Mouse (Mus musculus) brain, adult 2 months (tissue): ENCODE data around the gene Lrrc51.
"Not testable (repeated sequence)": the region's sequence is repeated elsewhere in the genome, so short reads cannot be mapped to it uniquely, and the experiment has no call there.

Experiments
- DNase-seq: peaks from one replicate; pipeline ENCODE4 v3.0.0; 2011; ENCODE audit warnings: low read depth, low spot score

Lrrc51 gene

DNA sequence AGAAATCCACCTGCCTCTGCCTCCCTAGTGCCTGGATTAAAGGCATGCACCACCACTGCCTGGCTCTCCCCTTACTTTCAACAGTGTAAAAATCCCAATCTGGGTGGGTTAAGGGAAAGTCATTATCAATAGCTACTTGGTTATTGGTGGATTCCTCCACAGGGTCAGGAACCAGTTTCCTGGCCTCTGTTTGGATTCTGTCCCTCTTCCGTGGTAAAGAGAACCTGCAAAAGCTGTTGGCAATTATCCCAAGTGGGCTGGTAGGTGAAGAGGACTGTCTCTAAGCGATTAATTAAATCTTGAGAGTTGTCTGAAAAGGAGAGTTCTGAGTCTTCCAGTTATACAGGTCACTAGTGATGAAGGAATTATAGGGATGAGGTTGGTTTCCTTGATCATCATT is 4.7 kb upstream of the Lrrc51 start:
- peak; percentile 51 for DNase-seq

DNA sequence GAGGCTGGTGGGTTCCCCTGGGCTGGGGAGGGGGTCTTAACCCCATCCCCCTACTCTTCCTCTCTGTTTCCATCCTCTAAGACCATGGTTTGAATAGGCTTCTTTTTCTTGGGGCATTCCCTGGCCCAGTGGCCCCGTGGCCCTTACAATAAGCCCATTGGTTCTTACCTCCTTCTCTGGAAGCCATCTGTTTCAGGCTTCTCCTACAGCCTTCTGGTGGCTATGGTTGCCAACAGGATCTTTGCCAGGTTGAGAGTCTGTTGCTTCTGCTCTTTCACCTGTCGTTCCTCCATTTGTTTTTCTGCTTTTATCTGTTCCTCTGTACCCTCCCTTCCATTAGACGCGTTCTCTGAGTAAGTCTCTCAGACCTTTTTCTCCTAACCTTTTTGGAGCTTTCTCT is 3.9 kb upstream of the Lrrc51 start:
- peak; percentile 98 for DNase-seq

DNA sequence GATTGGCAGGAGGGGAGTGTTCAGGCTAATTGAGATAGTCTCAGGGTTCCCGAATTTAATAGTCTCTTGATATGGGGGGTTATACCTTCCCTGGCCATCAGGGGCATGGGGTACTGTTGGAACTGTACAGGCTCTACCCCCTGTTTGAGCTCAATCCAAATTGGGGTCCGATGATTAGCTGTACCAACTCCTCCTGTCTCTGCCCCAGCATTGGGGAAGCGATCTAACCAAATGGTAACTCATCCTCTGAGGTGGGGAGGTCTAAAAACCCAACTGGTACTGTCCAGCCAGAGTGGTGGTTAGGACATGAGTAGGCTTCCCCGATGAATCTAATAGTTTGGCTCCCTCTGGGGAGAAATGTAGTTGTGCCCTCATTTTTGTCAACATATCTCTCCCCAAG is 3.3 kb upstream of the Lrrc51 start:
- no peak for DNase-seq

DNA sequence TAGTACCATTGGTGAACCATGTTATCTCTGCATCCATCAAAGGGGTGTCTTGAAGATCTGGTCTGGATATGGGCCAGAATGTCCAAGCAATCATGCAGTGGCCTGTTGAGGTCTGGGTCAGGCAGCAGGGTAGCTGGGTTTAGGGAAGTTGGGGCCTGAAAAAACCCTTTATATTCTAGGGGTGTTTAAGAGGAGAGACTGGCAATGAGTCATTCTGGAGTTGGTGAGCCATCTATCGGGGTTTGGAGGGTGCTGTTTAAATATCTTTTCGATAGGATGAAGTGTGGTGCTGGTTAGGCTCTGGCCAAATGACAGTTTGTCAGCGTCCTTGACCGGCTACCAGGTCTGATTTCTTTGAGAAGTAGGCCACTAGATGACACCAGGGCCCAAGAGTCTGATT is 2.3 kb upstream of the Lrrc51 start:
- DNase-seq: no peak

DNA sequence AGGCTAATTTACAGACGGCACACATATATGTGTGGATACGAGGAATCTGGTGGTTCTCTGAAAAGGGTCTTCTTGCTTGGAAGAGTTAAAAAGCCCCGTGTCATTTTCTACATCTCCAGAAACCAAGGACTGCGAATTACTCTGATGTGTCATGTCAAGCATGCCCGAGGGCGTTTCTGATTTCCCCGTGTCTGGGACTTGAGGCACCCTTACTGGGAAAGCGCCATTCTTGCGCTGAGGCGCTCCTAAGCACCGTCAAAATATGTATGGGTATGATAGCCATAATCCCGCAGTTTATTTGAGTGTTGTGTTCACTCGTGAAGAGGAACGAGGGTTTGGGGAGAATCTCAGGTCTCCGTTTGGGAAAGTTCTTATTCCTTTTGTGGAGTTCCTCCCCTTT is 395 bp downstream of the Lrrc51 start:
- no peak for DNase-seq

DNA sequence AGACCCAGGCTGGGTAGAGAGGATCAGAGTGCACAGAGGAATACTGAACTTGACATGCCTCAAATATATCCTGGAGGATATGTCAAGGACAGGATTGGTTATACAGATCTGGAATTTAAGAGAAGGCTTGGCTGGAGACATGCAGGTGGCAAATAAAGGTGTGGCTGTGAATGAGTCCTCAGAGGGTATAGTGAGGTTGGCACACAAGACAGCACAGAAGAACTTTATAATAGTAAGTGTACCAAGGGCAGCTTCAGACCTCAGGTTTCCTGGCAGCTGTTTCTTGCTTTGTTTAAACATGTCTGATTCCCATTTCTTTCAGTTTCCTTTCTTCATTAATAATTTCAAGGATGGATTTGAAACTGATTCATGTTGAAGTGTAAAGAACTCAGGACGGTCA is 1.1 kb downstream of the Lrrc51 start:
- no peak for DNase-seq

DNA sequence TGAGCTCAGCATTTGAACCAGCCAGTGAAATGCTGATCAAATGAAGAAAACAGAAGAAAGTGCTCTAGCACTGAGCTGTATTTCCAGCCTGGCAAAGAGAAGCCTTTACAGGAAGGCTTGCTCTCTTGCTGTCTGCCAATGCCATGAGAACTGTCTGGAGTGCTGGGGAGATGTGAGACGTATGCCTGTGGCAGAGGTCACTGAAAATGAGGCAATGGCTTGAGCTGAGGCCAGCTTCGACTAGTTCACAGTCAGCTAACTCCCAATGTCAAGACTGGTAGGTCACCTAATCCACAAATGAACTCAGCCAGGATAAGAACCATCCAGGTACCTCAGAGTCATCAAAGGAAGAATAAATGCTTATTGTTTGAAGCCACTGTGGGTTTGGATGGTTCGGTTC is 5.6 kb downstream of the Lrrc51 start:
- DNase-seq: no peak

DNA sequence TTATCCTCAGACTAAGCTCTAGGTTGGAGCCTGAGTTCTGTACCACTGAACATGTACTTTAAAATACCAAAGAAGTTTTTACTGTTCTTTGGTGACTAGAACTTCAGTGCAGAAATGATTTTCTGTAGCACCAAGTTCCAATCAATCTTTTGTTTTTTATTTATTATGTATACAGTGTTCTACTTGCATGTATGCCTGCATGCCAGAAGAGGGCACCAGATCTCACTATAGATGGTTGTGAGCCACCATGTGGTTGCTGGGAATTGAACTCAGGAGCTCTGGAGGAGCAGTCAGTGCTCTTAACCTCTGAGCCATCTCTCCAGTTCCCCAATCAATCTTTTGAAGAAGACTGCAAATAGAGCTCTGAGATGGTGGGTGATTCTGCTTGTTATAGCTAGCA is 7.8 kb downstream of the Lrrc51 start:
- DNase-seq: not testable (repeated sequence)

DNA sequence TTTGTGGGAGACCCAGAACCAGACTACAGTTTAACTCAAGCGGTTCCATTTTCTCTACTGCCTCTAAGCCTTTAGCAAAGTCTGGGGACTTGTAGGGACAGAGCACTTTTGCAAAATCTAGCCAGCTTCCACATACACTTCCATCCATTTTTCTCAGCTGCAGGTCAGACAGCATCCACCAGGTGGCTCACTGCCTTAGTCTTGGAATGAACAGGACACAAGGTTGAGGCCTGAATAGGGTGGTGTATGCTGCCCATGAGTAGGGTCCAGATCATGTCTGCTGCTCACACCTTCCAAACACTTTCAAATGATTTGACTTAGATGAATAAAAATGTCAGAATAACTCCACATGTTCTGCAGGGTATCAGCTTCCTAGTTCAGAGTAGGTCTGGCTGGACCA is 15.6 kb downstream of the Lrrc51 start:
- peak; percentile 83 for DNase-seq

DNA sequence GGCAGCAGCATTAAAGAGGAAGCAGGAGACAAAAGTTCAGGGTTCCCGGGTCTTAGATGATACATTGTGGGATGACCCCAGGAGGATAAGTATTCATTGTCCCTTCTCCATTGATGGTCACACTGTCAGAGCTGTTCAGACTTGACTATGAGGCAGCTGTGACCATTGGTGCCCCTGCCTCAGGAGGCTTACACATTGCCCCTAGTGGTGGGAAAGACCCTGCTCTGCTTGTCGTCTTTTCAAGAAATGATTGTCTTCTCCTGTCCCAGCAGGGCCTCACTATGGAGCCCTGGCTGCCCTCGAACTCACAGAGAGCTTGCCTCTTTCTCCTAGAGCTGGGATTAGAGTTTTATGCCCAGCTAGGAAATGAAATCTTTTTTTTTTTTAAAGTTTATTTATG is 21.7 kb downstream of the Lrrc51 start:
- DNase-seq: no peak

DNA sequence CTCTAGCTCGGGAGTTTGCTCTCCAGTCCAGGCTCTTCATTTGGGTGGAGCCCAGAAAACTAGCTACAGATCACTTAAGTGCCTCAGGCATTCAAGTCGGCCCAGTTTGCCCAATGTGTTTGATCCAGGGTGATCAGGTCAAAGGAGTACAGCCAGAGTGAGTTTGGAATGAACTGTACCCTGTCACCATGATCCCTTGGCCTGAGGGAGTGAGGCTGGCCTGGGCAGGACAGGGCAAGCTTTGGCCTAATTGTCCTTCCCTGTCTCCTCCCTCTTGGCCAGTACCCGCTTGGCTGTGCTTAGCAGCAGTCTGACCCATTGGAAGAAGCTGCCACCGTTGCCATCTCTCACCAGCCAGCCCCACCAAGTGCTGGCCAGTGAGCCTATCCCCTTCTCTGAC is 23.6 kb downstream of the Lrrc51 start:
- no peak for DNase-seq

DNA sequence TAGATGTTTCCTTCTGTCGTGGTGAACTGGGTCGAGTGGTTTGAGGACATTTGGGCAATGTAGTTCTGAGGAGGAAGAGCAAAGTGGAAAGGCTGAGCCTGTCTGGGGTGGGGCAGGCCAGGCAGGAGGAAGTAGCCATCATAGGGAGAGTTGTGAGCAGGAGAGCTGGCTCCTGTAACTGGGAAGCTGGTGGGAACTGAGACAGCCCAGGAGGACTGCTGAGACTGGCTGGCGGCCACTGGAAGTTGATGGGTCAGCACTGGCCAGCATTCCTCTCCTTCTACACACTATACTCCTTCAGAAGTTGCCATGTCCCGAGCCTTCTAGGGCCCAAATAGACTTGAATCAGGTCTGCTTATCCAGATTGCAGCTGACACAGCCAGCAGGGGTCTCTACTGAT is 25.3 kb downstream of the Lrrc51 start:
- DNase-seq: no peak

DNA sequence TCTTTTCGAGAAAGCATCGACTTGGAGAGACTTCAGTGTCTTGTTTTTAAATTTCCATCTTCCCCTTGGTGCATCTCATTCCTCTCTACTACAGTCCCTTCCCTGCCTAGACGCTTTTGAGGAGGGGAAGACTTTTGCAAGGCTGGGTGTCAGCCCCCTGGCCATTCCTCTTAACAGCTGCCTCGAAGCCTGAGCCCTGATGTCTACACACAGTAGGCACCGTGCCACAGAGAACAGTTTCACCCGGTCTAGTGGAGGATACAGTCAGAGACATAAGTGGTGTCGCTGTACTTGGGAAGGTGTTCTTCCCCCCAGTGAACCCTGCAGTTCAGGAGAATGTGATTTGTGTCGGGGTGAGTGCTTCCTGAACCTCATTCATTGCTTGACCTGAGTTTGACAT is 27.0 kb downstream of the Lrrc51 start:
- no peak for DNase-seq

DNA sequence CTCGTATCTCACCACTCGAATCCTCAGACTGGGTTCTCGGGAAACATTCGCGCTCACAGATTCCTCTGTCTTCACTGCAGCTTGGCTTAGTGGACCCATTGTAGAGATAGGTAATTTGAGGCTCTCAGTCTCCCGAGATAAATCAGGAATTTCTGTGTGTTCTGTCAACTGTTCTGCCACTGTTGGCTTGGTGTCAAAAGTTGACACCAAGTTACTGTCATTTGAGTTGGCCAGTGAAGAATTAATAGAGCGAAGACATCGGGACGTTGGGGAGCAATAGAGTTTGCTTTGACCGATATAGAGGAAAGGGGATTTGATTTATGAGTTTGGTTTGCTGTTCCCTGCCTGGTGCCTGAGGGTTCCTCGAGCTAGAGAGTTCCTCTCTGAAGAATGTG is 27.4 kb downstream of the Lrrc51 start, which contains the start of gene Tomt:
Gene Tomt (minus strand): TSS at position 73 of the 395 bp plus-strand sequence.
- DNase-seq: no peak

DNA sequence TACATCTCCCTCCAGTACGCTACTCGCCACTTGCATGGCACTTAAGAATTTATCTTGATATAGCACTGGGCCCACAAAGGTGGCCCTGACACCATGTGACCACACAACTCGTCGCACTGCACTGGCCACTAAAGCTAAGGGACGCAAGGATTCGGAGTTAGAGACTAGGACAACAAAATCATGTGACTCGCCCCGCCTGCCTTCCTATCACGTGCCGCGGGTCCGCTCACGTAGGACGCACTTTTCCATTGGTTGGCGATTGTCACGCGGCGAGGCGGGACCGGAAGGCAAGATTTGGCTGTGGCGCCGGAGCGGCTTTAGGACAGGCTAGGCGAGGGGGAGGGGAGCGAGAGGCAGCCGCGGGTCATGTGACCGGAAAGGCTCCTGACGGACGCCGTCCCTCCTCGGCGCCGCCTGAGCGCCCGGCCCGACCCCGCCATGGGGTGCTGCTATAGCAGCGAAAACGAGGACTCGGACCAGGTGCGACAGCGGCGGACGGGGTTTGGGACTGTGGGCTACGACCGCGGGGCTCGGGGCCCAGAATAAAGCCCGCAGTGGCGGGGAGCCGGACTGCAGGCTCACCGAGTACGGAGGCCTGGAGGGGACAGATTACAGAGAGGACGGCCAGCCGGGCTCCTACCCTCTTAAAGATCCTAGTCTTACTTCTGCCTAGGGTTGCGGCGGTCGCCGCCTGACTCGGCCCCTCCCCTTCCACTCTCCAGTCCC is 28.0 kb downstream of the Lrrc51 start, which contains the start of gene Lamtor1:
Gene Lamtor1 (plus strand): TSS at position 344 of the 726 bp plus-strand sequence.
- peak; percentile 100 for DNase-seq

DNA sequence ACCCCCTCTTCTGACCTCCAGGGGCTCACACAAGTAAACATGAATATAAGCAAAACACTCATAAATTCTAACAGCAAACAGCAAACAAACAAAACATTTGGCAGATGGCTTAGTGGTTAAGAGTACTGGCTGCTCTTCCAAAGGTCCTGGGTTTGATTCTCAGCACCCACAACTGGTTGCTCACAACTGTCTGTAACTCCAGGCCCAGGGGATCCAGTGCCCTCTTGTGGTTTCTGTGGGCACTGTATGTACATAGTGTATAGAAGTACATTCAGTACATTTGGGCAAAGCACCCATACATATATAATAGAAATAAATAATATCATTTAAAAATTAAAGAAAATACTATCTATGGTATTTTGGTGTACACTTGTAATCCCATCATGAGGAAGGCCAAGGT is 30.8 kb downstream of the Lrrc51 start:
- DNase-seq: no peak

DNA sequence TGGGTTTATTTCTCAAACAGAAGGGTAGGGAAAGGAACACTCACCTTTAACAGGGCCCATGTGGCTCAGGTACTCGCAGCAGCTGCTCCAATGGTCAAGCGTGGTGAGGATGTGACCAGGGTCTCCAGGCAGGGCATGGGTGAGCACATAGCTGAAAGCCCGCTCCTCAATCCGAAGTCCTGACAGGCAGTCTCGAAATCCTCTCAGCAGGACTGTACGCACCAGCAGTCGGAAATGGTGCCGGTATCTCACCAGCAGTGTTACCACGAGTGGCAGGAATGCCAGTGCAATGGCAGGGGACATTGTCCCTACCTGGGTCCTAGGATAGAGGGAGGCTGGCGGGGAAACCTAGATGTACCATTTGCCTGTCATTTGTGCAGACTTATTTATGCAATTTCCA is 31.7 kb downstream of the Lrrc51 start:
- no peak for DNase-seq

DNA sequence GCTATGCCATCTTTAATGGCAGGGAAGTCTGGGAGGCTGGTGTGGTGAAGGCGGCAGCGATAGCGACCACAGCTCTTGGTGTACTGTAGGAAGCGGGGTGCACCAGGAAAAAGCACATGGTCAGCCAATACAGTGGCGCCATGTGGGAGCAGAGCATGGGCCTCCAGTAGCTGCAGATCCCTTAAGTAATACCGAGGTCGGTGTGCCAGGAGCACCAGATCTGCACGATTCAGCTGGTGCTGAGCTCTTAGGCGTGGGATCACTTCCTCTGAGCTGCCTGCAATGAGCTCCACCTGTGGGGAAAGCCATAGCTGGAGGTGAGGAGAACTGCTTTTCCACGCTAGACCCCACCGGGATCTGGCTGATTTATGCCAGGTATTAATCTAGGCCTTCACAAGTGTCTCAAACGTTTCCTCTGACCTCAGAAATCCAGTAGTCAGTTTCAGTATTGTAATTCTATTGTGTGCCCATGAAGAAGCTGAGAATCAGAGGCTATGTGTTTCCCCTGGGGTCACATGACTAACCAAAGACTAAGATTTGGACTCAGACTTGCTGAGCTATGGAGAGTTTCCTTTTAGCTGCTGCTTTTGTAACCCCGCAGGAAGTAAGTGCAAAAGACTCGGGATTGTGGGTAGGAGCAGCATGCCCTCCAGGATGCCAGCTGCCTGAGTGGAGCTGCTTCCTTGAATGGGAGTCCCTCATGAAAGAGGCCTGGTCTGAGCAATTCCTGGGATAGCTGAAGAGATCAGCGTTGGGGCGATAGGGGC is 33.2 kb downstream of the Lrrc51 start:
- no peak for DNase-seq

DNA sequence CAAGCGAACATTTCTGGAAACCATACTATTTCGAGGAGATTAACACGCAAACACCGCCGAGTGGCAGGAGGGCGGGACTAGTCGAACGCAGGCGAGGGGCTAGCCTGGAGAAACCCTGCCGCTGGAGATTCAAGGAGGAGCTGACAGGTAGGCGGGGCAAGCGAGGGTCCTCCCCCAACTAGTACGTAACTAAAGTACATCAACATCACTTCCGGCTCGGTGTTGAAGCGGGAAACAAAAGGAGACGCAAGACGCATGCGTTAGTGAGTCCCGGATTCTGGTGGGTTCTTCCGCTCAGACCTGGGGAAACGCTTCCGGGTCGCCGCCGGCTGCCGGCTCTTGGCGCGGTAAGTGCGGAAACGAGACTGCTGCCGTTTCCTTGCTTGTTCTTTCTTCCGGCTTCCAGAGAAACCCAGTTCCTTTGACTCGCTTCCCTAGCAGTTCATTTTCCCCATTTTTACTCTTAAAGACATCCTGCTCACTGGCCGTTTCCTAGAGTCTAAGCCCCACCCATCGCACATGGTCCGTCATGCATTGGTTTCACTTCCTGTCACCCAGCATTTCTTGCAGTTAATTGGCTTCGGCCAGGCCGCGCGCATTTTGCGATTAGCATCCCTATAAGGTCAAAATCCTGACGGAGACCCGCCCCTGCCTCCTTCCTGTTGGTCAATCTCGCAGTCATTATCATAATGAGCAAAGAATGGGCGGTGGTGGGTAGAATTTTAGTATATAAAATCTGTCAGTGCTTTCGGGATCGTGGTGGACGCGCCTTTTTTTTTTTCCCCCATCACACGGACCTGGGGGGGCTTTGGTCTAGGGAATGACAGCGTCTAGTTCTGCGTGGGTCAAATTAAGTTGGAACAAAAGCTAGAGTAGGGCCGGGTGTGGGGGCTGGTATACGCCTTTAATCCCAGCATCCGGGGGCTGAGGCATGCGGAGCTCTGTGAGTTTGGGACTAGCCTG is 37.3 kb downstream of the Lrrc51 start:
- peak; percentile 100 for DNase-seq

DNA sequence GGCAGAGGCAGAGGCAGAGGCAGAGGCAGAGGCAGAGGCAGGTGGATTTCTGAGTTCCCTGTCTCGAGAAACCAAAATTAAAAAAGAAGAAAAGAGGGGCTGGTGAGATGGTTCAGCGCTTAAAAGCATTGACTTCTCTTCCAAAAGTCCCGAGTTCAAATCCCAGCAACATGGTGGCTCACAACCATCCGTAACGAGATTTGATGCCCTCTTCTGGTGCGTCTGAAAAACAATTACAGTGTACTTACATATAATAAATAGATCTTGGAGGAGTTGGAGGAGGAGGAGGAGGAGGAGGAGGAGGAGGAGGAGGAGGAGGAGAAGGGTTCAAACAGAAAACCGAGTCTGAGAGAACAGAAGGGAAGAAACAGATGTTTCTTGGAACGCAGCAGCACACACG is 38.0 kb downstream of the Lrrc51 start:
- no peak for DNase-seq

DNA sequence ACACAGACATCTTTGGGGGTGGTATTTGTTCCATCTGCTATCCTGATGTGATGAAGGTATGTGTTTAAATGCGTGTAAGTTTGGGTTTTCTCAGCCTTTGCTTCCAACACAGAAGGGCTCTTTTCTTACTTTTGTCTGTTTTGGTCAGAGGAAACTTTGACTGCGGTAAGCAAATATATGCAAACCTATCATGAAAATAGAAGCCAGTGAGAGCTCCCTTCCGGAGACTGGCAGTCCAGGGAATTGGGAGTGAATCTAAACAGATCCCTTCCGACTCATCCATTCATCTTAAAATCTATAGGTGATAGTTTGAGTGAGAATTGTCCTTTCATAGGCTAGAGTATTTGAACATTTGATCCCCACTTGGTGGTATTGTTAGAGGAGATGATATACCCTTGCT is 45.2 kb downstream of the Lrrc51 start:
- no peak for DNase-seq

DNA sequence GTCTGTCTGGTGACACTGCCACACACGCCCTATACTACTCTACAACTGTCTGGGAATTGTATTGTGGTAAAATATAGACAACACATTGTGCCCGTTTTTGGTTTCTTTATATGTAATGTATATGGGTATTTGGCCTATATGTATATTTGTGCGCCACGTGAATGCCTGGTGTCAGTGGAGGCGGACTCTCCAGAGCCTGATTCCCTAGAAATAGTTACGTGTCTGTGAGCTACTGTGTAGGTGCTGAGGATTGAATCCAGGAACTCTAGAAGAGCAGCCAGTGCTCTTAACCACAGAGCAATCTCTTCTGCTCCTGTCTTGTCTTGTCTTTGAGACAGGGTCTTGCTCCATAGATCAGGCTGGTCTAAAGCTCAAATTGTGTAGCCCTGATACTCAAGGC is 47.4 kb downstream of the Lrrc51 start:
- peak; percentile 52 for DNase-seq
